Mouse (Mus musculus): ENCODE measurements around the gene Selenok.

Gene Selenok

DNA sequence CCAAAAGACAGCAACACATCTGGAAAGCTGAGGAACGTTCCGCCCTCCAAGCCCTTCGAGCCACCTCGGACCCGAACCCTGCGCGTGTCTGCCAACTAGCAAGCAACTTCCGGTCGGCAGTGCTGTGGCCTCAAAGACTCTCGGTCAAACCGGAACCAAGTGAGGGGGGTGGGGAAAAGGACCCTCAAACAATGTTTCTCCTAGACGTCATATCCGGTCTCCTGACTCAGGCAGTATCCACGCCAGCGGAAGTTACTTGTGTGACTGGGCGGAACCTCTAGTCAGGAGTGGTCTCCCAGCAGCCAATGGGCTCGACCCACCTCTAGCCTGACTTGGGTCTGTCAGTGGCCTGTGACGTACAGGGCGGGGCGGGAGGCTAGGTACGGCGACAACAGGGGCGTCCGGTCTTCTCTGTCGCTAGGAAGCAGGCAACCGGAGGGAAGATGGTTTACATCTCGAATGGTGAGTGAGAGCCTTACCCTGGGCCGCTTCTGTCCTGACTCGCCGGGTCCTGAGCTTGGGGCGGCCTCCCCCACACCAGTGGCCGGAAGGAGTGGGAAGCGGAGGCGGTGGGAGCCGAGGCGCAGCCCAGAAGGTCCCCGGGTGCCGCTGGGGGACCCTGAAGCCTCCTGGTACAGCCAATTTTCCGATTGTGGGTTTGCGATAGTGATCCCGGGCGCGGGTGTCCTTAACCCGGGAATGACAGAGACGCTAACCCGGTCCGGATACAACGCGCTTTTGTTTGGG, at the start of gene Selenok:
Gene Selenok, plus strand, starts transcription at position 234 of the 747 bp plus-strand sequence.
- peak; percentile 98 for DNase-seq

DNA sequence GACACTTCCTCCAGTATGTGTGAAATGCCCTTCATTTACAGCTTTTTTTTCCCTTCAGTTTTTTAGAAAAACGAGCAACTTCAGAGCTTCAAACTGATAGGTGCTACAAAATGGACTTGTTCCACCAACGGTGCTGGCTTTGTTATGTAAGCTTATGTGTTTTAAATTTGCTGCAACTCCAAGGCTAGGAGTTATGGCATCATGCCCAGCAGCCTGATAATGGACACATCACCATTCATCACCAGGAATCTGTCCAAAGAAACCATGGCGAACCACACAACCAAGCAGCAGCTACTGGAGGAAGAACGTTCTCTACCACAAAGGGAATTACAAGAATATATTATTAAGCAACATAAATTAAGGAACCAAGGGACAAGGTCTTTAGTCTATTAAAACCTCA, 39.1 kb upstream of the Selenok start:
- DNase-seq: no peak

DNA sequence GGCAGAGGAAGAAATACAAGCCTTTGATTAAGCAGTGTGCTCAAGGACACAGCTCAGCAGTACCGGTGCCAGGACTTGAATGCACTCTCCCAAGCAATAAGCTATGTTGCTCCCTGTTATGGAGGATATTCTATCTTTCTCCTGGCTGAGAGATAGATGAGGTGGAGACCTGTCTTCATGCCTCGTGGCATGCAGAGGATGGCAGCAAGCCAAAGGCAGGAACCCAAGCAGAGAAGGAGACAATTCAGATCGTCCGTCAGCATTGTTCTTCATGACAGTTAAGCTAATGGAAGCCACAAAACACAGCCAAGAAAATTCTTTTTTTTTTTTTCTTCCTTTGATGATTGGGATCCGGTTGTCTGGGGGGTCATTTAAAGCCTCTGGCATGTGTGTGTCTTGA, 32.6 kb upstream of the Selenok start:
- no peak for DNase-seq

DNA sequence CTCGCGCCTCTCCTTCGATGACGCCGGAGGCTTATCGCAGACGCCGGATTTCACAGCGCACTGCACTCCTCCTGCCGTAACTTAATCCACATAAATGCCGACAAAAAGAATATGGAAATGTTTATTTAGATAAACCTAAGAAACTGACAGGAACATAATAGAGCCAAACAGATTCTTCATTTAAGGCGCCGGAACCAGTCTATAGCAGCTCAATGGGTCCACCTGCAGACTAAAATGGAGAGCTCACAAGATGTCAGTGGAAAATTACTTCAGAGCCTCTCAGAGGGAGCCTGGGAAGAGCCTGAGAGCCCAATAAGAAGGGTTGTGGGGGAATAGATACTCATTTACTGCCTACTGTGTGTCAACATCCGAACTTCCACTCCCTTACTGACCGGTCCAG, 30.6 kb upstream of the Selenok start:
- no peak for DNase-seq

DNA sequence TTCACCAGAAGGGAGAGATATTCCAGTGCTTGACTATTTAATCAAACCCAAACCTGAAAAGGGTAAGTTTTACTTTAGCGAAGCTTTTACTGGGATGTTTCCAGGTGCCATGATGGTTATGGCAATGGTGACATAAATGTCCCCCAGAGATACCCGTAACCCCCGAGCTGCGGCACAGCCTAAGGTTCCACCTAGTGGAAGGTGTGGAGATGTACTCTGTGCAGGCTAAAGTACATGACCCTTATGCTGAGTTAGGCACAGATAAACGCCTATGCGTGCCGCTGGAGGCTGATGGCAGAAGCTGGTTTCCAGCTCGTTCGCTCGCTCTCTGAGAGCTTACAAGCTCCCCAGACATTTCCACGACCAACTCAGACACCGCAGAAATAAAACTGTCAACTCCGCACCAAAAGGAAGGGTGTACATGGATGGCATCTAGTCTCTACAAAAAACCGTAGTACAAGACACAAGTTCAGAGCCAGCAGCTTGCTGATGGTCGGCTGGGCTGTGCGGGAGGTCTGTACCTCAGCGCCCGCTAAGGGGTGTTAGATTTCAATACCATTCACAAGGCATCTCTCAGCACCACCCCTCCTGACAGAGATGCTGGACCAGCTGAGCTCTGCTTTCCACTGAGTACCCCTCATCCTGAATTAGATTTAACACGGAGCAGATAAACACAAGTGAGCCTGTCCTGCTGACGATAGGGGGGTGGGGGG, 28.4 kb upstream of the Selenok start:
- no peak for DNase-seq

DNA sequence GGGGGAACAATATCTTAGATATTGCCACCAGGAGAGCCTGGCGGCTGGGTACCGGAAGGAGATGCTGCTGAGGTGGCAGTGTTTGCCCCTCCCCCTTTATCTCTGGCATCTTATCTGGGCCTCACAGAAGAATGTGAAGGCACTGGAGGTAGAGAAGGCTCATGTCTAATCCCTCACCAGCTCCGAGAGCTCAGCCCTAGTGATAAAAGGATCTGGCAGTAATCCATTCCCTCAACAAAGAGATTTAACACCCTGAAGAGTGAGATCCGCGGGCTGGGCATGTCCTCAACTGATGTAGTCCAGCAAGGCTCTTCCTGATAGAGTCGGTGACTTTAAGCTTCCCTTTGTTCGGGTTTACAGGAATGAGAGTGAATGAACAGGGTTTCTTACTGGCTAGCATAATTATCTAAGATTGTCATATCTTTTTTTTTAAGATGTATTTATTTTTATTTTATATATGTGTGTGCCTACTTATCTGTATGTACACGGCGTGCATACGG, 27.7 kb upstream of the Selenok start:
- no peak for DNase-seq

DNA sequence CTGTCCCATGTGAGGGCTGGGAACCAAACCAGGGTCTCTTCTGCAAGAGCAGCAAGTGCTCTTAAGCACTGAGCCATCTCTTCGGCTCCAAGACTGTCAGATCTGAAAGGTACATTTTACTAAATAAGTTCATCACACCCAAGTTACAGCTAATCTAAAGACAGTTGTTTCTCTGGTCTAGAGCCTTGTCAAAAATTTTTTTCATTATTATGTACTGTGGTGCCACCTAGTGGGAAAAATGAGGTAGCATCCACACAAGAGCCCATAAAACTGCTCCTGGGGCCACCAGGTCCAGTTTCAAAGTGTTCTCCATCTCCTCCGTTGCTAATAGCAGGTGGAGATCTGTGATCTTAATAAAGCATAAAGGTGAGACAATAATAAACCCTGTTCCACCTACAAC, 27.2 kb upstream of the Selenok start:
- peak; percentile 56 for DNase-seq

DNA sequence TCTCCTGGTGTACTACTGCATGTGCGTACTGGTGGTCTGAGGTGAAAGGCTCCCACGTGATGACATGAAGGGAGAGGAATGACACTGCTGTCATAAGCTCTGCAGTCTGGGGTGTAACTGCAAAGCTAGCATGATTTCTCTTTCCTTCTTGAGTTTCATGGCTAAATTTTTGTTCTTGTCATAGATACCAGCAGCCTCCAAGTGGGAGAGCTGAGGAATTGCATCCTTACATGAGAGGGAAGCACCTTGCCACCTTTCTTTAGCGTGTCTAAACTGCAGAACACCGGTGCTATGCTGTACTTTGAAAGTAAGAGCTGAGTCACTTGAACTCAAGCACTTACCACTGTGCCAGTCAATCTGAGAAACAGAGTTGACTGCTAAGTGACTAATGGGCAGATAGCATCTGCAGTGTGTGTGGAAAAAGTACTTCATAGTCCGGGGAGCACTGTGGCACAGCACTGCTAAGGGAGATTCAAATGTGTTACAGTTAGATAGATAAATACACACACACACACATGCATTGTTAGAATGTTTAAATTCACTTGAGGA, 21.3 kb upstream of the Selenok start:
- no peak for DNase-seq

DNA sequence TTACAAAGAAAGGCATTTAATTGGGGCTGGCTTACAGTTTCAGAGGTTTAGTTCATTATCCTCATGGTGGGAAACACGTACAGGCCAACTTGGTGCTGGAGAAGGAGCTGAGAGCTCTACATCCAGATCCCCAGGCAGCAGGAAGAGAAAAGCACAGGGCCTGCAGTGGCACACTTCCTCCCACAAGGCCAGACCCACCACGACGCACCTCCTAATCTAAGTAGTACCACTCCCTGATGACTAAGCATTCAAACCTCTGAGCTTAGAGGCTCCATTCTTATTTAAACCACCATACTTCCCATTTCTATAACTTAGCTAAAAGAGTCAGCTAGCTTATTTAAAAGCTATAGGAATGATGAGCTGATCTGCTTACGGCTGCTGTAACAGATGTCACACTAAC, 17.3 kb upstream of the Selenok start:
- DNase-seq: no peak

DNA sequence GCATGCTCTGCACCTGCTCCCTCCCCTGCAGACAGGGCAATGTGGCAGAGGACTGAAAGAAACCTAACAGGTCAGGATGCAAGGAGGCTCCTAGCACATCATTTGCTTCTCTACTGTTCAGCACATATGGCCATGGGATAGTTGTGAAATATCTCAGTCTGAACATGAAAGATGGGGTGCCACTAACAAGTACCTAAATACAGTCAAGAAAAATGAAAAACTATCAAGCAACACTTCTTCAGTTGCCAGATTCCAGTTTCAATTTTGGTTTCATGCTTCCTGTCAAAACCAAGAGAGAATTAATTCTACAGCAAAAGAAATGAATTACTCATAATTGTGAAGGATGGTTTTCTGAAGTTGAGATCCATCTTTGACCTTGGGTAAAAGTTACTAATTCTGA, 10.7 kb upstream of the Selenok start:
- DNase-seq: no peak

DNA sequence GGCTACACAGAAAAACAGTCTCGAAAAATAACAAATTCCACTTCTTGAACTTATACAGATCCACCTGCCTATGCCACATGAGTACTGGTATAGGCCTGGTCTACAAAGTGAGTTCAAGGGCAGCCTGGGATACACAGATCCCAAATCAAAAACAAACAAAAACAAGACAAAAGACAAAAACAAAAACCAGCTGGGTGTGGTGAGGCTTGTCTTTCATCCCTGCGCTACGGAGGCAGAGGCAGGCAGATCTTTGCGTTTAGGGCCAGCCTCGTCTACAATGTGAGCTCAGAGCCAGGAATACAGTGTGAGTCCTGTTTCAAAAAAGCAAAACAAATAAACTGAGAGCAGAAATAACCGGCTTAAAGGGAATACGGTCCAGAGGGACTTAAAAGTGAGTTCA, 497 bp upstream of the Selenok start:
- DNase-seq: no peak

DNA sequence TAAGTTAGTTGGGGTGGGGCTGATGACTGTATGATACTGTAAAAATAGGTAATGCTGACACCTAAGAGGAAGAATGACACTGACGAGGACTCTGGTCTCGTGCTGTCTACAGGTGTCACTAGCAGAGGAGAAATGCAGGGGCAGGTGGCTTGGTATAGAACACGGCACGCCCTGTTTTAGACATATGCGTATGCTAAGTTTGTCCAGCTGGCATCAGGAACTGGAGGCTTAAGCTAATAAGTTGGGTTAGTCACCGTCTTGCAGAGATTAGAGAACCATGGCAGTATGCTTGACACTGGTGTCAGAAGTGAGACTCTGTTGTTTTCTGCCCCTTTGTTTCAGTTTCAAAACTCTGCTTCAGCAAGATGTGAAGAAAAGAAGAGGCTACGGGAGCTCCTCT, 3.3 kb downstream of the Selenok start:
- no peak for DNase-seq

DNA sequence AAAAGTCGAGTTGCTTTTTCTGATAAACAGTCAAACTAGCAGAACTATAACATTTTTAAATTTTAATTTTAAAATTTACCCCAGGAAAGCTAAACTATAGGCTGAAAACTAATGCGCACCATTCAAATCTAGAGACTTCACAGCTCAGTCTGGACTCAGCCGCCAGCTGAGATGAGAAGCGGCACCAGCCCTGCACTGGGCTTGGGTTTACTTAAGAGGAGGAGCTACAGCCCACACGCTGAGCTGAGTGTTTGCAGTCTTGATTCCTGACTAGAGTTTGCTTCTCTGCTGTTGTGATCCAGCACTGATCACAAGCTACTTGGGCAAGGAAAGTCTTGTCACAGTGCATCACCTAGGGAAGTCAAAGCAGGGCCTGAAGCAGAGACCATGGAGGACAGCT, 3.9 kb downstream of the Selenok start:
- no peak for DNase-seq

DNA sequence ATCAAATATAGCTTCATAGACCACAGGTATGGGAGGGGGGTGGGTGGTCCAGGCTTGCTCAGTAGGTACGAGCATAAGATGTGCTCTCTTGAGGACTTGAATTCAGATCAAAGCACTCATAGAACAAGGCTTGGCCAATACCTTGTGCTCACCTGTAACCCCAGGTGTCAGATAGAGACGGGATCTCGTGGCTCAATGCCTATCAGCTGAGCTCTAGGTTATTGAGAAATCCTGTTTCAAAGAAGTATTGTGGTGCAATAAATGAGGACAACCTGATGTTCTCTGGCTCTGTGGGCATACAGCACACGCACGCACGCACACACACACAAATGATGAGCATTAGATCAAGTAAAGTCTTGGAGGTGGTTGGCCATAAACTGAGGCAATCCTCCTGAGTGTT, 8.8 kb downstream of the Selenok start:
- no peak for DNase-seq

DNA sequence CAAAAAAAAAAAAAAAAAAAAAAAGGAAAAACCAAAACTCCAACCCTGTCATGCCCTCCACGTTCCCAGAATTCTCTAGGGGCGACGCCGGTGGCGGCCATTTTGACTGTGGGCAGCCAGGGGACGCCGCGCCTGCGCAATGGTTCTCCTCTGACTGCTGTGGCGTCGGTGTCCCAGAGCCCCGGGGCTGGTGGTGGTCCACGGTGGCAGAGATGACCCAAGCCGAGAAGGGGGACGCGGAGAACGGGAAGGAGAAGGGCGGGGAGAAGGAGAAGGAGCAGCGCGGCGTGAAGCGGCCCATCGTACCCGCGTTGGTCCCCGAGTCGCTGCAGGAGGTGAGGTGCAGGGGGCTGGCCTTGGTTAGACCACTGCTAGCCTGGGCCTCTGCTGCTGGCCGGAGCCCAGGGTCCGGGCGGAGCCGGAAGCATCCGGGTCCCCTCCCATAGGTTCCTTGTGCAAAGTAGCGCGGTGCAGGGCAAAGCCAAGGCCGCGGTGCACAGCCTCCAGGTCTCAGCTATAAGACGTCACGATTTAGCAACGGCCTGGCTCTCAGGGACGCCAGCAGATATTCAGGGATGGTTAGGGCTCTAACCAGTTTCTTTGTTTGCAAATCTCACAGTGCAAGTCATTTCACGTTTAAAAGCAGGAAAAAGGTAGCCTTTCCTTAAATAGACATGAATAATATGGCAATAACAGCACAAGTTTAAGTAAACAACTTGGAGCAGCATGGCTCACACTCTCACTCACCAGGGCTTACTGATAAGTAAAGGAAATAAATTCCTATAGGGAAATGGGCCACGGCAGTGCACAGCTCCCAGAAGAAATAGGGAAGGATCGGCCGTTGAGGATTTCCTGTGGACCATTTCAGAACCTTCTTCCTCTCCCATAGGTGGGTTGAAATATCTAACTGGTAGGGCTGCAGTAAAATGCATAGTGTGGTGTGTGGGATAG, 10.4 kb downstream of the Selenok start, which contains the start of gene Actr8:
Gene Actr8, plus strand, starts transcription at position 84 of the 951 bp plus-strand sequence.
- peak; percentile 95 for DNase-seq

DNA sequence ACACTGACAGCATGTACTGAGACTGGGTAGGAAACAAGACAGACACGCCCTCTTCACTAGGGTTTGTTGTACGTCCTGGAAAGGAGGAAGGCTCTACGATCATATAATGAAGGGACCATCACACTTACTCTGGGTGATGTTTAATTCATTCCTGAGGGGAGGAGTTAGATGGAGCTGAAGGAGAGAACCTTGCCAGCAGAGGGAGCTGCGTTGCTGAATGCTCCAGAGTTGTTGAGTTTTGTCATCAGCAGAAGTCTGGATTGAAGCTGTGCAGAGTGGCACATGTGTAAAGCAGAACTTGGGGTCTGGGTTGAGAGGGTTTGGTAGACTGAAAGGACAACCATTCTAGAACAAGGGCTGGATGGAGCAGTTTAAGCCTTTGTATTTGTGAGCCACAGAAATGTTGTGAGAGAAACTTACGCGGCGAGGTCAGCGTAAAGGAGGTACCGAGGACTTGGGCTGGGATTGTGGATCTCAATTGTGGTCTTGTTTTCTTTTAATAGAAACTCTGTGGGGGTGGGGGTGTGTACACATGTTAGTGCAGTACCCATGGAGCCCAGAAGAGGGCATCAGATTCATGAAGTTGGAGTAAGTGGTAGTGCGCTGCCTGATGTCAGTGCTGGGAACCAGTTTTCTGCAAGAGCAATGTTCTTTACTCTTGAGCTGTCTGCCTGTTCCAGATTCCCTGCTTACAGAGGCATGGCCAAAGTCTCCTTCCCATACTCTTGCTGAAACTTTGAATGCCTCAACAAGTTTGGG, 12.5 kb downstream of the Selenok start:
- peak; percentile 45 for DNase-seq

DNA sequence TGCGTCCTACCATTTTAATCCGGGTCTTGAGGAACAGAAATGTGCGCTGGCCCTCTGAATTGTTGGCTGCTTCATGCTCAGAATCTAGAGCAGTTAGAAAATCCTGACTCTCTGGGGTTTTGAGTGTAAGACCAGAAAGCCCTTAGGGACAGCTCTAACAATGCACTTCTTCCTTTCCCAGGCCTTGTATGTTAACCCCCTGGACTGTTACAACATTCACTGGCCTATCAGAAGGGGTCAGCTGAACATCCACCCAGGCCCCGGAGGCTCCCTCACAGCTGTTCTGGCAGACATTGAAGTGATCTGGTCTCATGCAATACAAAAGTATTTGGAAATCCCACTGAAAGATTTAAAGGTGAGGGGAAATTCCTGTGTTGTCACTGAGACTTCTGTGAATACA, 18.0 kb downstream of the Selenok start:
- no peak for DNase-seq

DNA sequence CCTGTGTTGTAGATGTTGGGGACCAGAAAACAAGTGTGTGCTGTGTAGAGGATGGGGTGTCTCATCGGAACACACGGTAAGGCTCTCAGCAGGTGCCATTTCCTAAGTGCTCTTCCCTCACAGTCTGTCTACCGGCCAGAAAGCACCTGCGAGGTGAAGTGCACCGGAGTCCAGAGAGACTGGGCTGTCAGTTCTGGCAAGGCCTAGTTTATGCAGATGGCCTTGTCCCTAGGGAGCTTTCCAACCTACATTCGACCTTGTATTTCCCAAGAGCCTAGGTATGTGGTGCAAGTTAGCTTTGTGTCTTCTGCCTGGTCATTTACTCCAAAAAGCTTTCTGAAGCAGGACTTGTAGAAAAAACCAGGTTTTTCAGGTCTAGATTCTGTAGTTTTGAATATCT, 19.2 kb downstream of the Selenok start:
- no peak for DNase-seq

DNA sequence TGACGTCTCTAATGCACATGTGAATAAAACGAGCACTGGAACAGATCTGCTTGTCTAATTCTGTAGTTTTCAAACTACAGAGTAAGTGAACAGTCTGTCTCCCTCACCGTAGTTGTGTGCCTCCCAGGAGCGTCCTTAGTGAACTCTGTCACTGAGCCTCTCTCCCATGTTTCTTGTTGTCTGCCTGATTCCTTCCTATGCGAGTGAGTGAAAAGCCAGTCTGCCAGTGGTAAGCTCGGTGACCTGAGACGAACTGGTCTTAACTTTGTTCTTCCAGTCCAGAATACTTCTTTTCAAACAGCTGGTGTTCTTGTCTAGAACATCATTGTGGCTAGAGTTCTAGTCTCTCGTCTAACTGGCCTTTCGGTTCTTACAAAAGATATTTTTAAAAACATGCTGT, 19.6 kb downstream of the Selenok start:
- no peak for DNase-seq

DNA sequence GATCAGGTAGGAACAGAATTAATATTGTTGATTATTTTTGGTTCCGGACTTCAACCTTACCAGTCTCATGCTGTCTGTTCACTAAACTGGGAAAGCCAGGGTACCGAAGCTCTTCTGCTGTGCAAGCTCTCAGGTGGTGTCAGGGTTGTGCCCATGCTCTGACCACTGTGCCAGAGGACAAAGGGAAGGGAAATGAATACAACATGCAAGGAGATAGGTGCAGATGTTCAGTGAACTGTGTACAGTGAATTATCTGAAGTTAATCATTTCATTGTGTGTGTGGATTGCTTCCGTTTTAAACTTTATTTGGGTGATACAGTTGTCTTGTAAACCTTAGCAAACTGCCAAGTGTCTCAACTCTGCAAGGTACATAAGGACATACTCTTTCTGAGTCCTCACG, 20.2 kb downstream of the Selenok start:
- DNase-seq: no peak

DNA sequence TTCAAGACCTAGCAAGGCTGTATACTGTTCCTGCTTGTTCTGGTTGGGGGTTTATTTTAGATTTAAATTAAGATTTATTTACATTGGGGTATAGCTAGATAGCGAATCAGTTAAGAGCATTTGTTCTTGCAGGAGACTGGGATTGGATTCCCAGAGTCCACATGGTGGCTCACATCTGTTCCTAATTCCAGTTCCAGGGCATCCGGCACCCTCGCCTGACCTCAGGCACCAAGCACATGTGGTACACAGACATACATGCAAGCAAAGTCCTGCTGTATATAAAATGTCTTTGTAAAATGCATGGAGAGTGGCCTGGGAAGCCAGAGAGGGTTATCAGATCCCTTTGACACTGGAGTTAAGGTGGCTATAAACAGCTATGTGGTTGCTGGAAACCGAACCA, 26.9 kb downstream of the Selenok start:
- no peak for DNase-seq

Data from lung, postnatal 10 days (tissue).